Mouse (Mus musculus) layer of hippocampus, adult 8-10 months (tissue): Measurements from ENCODE around the gene Ebf3. TPM values are rescaled to one million over a fixed set of nuclear protein-coding genes. Genes with fewer than 3 reads are reported as not detected.

Experiments
- DNase-seq, 2 experiments: peaks; one replicate each; pipeline ENCODE4 v3.0.0; 2022; ENCODE audit warnings: low spot score in 2 of 2
- total RNA-seq, 4 experiments: library from RNA; stranded (reverse); gene quantifications; 2 replicates each; pipeline ENCODE4 v1.2.4; 2022

Ebf3 gene
- total RNA-seq, 4 experiments from 2014 or later = 0.59 to 1.9 (median 1.3) TPM

- no peak for DNase-seq
These were observed 24.8 kb downstream of the Ebf3 start for GRCm38 (mm10) chr7:137289290-137289957.

- no peak for DNase-seq
These were observed 36.1 kb downstream of the Ebf3 start for GRCm38 (mm10) chr7:137278171-137278570.

- no peak for DNase-seq
These were observed 36.5 kb downstream of the Ebf3 start for GRCm38 (mm10) chr7:137277713-137278112.

- peak; percentile 30 to 45 for DNase-seq
These were observed 42.0 kb downstream of the Ebf3 start for GRCm38 (mm10) chr7:137272252-137272651.

GRCm38 (mm10) chr7:137268452-137269155 lies 45.6 kb downstream of the Ebf3 start:
- no peak for DNase-seq

- DNase-seq = no peak
These were observed 46.8 kb downstream of the Ebf3 start for GRCm38 (mm10) chr7:137267441-137267840.

GRCm38 (mm10) chr7:137266575-137266974 lies 47.7 kb downstream of the Ebf3 start:
- no peak for DNase-seq

- DNase-seq = no peak
These were observed 51.9 kb downstream of the Ebf3 start for GRCm38 (mm10) chr7:137262330-137262729.

GRCm38 (mm10) chr7:137246213-137246872 lies 67.9 kb downstream of the Ebf3 start:
- DNase-seq = peak in 1 of 2 experiments; percentile 17

GRCm38 (mm10) chr7:137244839-137245238 lies 69.4 kb downstream of the Ebf3 start:
- DNase-seq = peak; percentile 6 to 8

- no peak for DNase-seq
These were observed 73.8 kb downstream of the Ebf3 start for GRCm38 (mm10) chr7:137240481-137240880.

GRCm38 (mm10) chr7:137239542-137240133 lies 74.6 kb downstream of the Ebf3 start:
- DNase-seq = no peak

GRCm38 (mm10) chr7:137237419-137237818 lies 76.8 kb downstream of the Ebf3 start:
- DNase-seq = no peak

GRCm38 (mm10) chr7:137223823-137224222 lies 90.4 kb downstream of the Ebf3 start:
- DNase-seq = no peak

- DNase-seq = no peak
These were observed 91.3 kb downstream of the Ebf3 start for GRCm38 (mm10) chr7:137222831-137223505.

- no peak for DNase-seq
These were observed 92.6 kb downstream of the Ebf3 start for GRCm38 (mm10) chr7:137221599-137221998.

GRCm38 (mm10) chr7:137220436-137220835 lies 93.8 kb downstream of the Ebf3 start:
- DNase-seq = no peak

GRCm38 (mm10) chr7:137218706-137219105 lies 95.5 kb downstream of the Ebf3 start:
- no peak for DNase-seq

- no peak for DNase-seq
These were observed 100.8 kb downstream of the Ebf3 start for GRCm38 (mm10) chr7:137213444-137213843.

- DNase-seq = no peak
These were observed 102.9 kb downstream of the Ebf3 start for GRCm38 (mm10) chr7:137211332-137211731.

GRCm38 (mm10) chr7:137209688-137210345 lies 104.4 kb downstream of the Ebf3 start:
- no peak for DNase-seq
